17 mouse cellular contexts compared by ENCODE assay signal in genomic region chr14:117756505-117756904, GRCm38 (mm10).
DNase-seq lines count a peak whose midpoint lies in the region; ATAC-seq and TF ChIP-seq lines count a peak whose summit lies in the region.
"Had no signal": no experiment of that assay in that cellular context is flagged by ENCODE, and none has a peak within 500 bp of the region (broad histone marks: within the 10 kb centered on the region; RNA-seq: fewer than 3 reads in every experiment).

No protein-coding gene starts in this region.

- H3K9me3 ChIP-seq in lung, embryonic 16.5 days (ENCODE audit: control insufficient read depth, low read length) = no peaks in the 10 kb centered on the region
- no peaks in the 10 kb centered on the region for H3K9me3 ChIP-seq in heart, embryonic 10.5 days
- H3K9me3 ChIP-seq: embryonic facial prominence, embryonic 13.5 days; forebrain, embryonic 12.5 days; heart, embryonic 13.5 days; hindbrain, embryonic 15.5 days had no signal

- no peaks in the 10 kb centered on the region for H3K36me3 ChIP-seq in lung, embryonic 16.5 days (ENCODE audit: control insufficient read depth, insufficient read depth, low read length)
- H3K36me3 ChIP-seq in heart, embryonic 10.5 days = no peaks in the 10 kb centered on the region
- H3K36me3 ChIP-seq: embryonic facial prominence, embryonic 13.5 days; forebrain, embryonic 12.5 days; heart, embryonic 13.5 days; hindbrain, embryonic 15.5 days had no signal

- no peak overlapping the region for H3K4me2 ChIP-seq in lung, embryonic 16.5 days (ENCODE audit: low read depth, low read length)
- H3K4me2 ChIP-seq: embryonic facial prominence, embryonic 13.5 days; forebrain, embryonic 12.5 days; heart, embryonic 13.5 days; hindbrain, embryonic 15.5 days had no signal

- no peaks in the 10 kb centered on the region; the same call in 1 of the 2 replicates for H3K4me1 ChIP-seq in lung, embryonic 16.5 days (replicated peaks; ENCODE audit: control insufficient read depth, insufficient read depth, low read length)
- no peaks in the 10 kb centered on the region for H3K4me1 ChIP-seq in lung, adult 2 months (ENCODE audit: control insufficient read depth, insufficient read depth, low read length)
- no peaks in the 10 kb centered on the region for H3K4me1 ChIP-seq in heart, embryonic 10.5 days
- H3K4me1 ChIP-seq: embryonic facial prominence, embryonic 13.5 days; heart, embryonic 13.5 days had no signal

- H3K27me3 ChIP-seq in lung, embryonic 16.5 days (ENCODE audit: control insufficient read depth, insufficient read depth, low read depth, low read length) = no peaks in the 10 kb centered on the region
- H3K27me3 ChIP-seq in heart, embryonic 10.5 days (ENCODE audit: insufficient read depth, poor library complexity, severe bottlenecking) = no peaks in the 10 kb centered on the region
- H3K27me3 ChIP-seq: embryonic facial prominence, embryonic 13.5 days; forebrain, embryonic 12.5 days; heart, embryonic 13.5 days; hindbrain, embryonic 15.5 days had no signal

- peak; percentile 91 for ATAC-seq in lung, embryonic 16.5 days (ENCODE audit: low read depth)
- ATAC-seq: forebrain, embryonic 16.5 days had no signal

- no peak for TF ChIP-seq CTCF in gastrocnemius, adult 2 months (IDR thresholded peaks at IDR 0.05)
- no peak for TF ChIP-seq CTCF in lung, adult 2 months (IDR thresholded peaks at IDR 0.05; ENCODE audit: insufficient read depth, low read length)

- intact Hi-C loops in gastrocnemius, adult 2 months (cut with DNase I) = no loop called here
- intact Hi-C loops in gastrocnemius, postnatal 36 days (cut with DNase I) = no loop called here

- H3K9ac ChIP-seq in lung, embryonic 16.5 days (ENCODE audit: low read length) = no peak overlapping the region
- H3K9ac ChIP-seq: embryonic facial prominence, embryonic 13.5 days; forebrain, embryonic 12.5 days; heart, embryonic 13.5 days; hindbrain, embryonic 15.5 days had no signal

- no peak overlapping the region for H3K4me3 ChIP-seq in gastrocnemius, adult 2 months
- H3K4me3 ChIP-seq in lung, embryonic 16.5 days (ENCODE audit: low read length) = no peak overlapping the region
- no peak overlapping the region for H3K4me3 ChIP-seq in lung, adult 2 months (replicated peaks; ENCODE audit: extremely low read depth, low read depth, low read length)
- H3K4me3 ChIP-seq in heart, embryonic 10.5 days = no peak overlapping the region
- H3K4me3 ChIP-seq: embryonic facial prominence, embryonic 13.5 days; forebrain, embryonic 12.5 days; heart, embryonic 13.5 days; hindbrain, embryonic 15.5 days had no signal

- H3K27ac ChIP-seq in gastrocnemius, adult 2 months = no peak overlapping the region
- no peak overlapping the region for H3K27ac ChIP-seq in lung, embryonic 16.5 days (ENCODE audit: low read length)
- no peak overlapping the region for H3K27ac ChIP-seq in heart, embryonic 10.5 days
- H3K27ac ChIP-seq: embryonic facial prominence, embryonic 13.5 days; forebrain, embryonic 12.5 days; heart, embryonic 13.5 days; hindbrain, embryonic 15.5 days had no signal

- no peak for TF ChIP-seq POLR2A in lung, adult 2 months (IDR thresholded peaks at IDR 0.05; ENCODE audit: borderline replicate concordance, extremely low read depth, low read depth, low read length)

- peak; percentile 21 for DNase-seq in gastrocnemius, adult 2 months
- no peak for DNase-seq in gastrocnemius, postnatal 36 days
- DNase-seq in lung, adult 2 months = no peak
- DNase-seq in lung, postnatal 14 days = peak; percentile 17
- DNase-seq in heart, embryonic 10.5 days (ENCODE audit: low spot score) = no peak
- DNase-seq in right cerebral cortex, adult 2 months (ENCODE audit: low spot score in 2 of 2) = no peak
- DNase-seq: cerebellum, adult 18-20 months; cerebellum, adult 9-11 months; cerebellum, postnatal 36 days; gastrocnemius, postnatal 14 days; heart, postnatal 36 days had no signal

- WGBS in lung, embryonic 16.5 days = 57% methylated on average over 7 of the region's 7 CpGs
- 63% methylated on average over 7 of the region's 7 CpGs for WGBS in lung, adult 2 months
- WGBS in heart, embryonic 10.5 days = 76% methylated on average over 7 of the region's 7 CpGs

Comparison
In these comparisons a context has a peak if more than half of its experiments do, and no peak if none do; other contexts are left out.
1. DNase-seq: peak in gastrocnemius, adult 2 months (single experiment) and lung, postnatal 14 days (single experiment); none in gastrocnemius, postnatal 36 days (0 of 2), lung, adult 2 months (single experiment), heart, embryonic 10.5 days (single experiment) and right cerebral cortex, adult 2 months (0 of 2).